Mouse (Mus musculus) layer of hippocampus, adult 2 months (tissue): Measurements from ENCODE around the gene Pdzph1. TPM values are rescaled to one million over a fixed set of nuclear protein-coding genes. Genes with fewer than 3 reads are reported as not detected.

Experiments used
- DNase-seq, 2 experiments: peaks; one replicate each; pipeline ENCODE4 v3.0.0; 2022; ENCODE audit warnings: low spot score in 2 of 2
- H3K27ac ChIP-seq: fragments of 200-600 bp; 2 replicates; pipeline ENCODE4 v1.8.1; 2022
- H3K4me3 ChIP-seq: fragments of 200-600 bp; 2 replicates; pipeline ENCODE4 v1.8.1; 2022; ENCODE audit warnings: mild to moderate bottlenecking
- CTCF ChIP-seq: fragments of 200-600 bp; conservative IDR thresholded peaks from 2 replicates; pipeline ENCODE4 v1.8.1; 2022; ENCODE audit warnings: antibody characterized with exemption, mild to moderate bottlenecking, moderate library complexity
- long read RNA-seq, 2 experiments: library from polyadenylated mRNA; stranded (forward); transcript quantifications; one replicate each; pipeline ENCODE4 v2.0.0; 2021; ENCODE audit warnings: borderline mapping rate in 2 of 2
- total RNA-seq, 2 experiments: library from RNA; stranded (reverse); gene quantifications; 2 replicates each; pipeline ENCODE4 v1.2.3; 2021

The Pdzph1 gene
- 1 to 10 TPM; 2.1 to 2.3 TPM for total RNA-seq
- long read RNA-seq, experiment 1, partial matches to known transcripts: 1 of 1 reads
- long read RNA-seq, experiment 1, other reads (novel, unspliced or antisense): 0 of 1 reads
- long read RNA-seq, experiment 2, partial matches to known transcripts: 1 of 2 reads
- long read RNA-seq, experiment 2, other reads (novel, unspliced or antisense): 1 of 2 reads

DNA sequence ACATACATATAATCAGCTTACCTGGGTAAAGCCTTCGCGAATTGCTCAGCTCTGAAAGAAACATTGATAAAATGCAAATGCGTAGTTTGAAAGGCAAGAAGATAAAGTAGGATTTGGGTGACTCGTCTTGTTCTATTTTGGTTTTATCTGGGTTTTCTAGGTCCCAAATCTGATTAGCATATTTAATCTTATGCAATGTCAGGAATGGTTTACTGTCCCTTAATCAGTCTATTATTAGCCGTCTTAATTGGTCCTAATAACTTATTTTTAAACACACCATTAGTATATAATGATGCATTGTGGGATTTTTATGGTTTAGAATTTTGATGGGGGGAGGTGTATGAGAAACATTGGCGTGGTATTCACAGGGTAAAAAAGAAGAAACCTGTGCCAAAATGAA lies at the start of gene Pdzph1:
Gene Pdzph1, minus strand, starts transcription at position 101 of the 400 bp plus-strand sequence.
- no peak for DNase-seq
- Histone ChIP-seq H3K4me3 (no peak within 1 kb of the TSS), H3K27ac (no peak within 1 kb of the TSS)
- TF ChIP-seq CTCF: no peak

DNA sequence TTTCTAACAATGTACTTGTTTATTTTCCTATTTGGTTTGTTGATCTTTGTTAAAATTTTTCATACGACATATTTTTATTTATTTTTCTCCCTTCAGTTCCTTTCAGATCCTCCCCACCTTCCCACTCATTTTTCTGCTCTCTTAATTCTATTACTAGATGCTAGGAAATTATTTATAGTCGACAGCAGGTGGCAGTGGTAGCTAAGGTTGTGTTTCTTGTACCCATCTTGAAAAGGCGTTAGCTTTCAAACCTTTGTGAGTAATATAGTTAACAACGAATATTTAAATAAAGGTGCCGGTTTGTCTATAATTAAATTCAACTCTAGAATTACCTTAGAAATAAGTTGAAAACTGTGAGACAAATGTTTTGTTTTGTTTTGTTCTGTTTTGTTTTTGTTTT lies 48.6 kb upstream of the Pdzph1 start:
- peak; percentile 26 to 43 for DNase-seq
- Histone ChIP-seq H3K4me3 (no peak overlapping the region), H3K27ac (no peak overlapping the region)
- TF ChIP-seq CTCF: peak; percentile 76

DNA sequence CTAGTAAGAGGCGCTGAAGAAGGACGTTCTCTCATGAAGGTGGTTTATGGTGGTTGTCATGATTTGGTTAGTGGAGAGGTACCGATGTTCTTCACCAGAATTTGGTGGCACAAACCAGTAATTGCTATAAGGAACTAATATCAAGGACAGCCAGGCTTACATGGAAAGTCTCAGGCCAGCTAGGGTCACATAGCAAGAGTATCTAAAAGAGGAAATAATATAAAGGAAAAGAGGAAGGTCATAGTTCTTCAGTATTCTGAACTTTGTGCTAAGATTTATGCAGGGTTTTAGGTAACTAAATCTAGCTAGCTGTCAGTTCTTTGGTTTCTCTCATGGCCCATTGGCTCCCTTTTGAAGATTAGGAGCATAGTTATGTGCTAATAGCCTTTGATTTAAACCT lies 42.3 kb upstream of the Pdzph1 start:
- no peak for TF ChIP-seq CTCF
- no peak overlapping the region for H3K27ac ChIP-seq
- no peak for DNase-seq
- no peak overlapping the region for H3K4me3 ChIP-seq

DNA sequence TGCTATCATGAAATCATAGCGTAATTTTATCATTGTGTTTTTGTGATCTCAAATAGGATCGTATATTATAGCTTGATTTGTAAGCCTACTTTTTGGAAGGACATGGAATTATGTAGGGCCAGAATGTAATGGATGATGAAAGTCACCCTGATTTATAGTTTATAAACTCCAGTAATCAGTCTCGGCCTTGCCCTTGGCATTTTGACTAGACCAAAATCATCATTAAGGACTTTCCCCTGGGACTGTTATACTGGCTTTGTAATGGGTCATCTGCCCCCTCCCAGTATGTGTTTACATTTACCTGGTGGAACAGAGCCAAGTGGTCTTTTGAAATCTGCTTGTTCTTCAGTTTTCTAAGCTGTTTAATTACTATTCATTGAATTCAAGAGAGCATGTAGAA lies 35.2 kb upstream of the Pdzph1 start:
- no peak for TF ChIP-seq CTCF
- H3K27ac ChIP-seq: no peak overlapping the region
- DNase-seq: no peak

DNA sequence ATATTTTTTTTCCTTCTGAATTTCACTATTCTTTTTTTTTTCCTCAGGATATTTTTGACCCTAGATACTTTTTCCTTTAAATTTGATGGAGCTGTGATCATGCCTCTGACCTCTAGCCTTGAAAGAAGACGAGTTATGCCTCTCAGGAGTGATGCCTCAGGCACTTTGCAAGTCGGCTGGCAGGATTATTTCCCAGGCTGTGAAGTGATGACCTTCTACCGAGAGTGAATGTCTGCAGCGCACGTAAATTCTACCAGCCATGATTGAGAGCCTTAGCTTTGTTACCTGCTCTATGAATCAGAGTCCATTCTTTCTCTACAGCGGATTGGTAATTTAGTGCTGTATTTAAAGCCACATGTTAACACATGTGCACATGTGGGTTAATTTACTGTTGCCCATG lies 33.3 kb upstream of the Pdzph1 start:
- Histone ChIP-seq H3K27ac (no peak overlapping the region), H3K4me3 (no peak overlapping the region)
- DNase-seq: no peak
- no peak for TF ChIP-seq CTCF

More for the DNA sequence above, 35.2 kb upstream of the Pdzph1 start:
- H3K4me3 ChIP-seq: no peak overlapping the region

DNA sequence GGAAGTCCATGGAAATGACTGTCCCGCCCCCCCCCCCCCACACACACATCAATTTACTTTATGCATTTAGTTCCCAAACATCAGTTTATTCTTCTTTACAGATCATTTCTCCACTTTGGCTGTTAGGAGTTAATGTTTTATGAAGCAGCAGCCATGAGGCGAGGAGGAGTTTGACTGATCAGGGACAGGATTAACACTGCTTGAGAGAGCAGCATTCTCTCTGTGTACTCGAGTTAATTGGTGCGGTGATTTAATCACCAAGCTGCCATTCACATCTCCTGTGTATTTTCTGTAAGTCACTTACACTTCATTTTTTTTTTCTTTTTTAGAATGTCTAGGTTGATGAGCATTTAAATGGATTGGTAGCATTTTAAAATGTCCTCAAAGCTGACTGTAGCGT lies 32.8 kb upstream of the Pdzph1 start:
- no peak overlapping the region for H3K4me3 ChIP-seq
- H3K27ac ChIP-seq: no peak overlapping the region
- TF ChIP-seq CTCF: no peak
- DNase-seq: no peak

DNA sequence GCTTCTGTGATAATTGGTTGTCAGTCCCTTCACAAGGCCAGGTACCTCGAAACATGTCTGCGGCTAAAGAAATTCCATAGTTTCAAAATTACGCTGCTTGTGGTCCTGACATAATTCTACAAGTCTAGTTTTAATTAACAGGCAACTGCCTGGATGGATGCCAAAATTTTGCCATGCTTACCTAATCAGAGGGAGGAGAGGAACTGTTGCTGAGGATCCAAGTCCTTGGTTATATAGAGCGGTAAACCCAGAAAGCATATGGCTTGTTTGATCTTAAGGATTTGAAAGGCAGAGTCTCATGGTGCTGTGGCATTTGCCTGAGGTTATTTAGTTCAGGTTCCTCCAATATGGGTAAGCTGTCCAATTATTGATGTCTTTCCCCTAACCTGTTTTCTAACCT lies 27.5 kb upstream of the Pdzph1 start:
- Histone ChIP-seq H3K27ac (no peak overlapping the region), H3K4me3 (no peak overlapping the region)
- TF ChIP-seq CTCF: no peak
- no peak for DNase-seq

DNA sequence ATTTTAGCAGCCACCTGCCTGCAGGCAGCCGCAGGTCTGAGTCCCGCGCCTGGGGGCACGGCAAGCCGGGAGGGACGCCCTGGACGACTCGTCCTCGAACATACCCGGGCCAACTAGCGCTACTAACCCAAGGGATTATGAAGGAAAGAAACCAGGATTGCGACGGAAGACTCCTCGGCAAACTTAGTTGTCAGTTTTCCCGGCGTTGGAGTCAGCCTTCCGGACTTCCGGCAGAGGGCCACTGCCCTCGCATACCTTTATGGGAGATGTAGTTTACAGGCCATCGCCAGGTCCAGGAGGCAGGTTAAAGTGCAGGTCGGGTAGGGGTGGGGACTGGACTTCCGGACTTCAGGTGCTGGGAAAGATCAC lies 21.9 kb upstream of the Pdzph1 start, which contains the start of gene Nudt12:
Gene Nudt12, minus strand, starts transcription at position 282 of the 369 bp plus-strand sequence.
- DNase-seq: peak; percentile 40 to 63
- Histone ChIP-seq H3K4me3 (peak within 1 kb of the TSS; percentile 91), H3K27ac (peak within 1 kb of the TSS; percentile 75)
- TF ChIP-seq CTCF: peak; percentile 64

DNA sequence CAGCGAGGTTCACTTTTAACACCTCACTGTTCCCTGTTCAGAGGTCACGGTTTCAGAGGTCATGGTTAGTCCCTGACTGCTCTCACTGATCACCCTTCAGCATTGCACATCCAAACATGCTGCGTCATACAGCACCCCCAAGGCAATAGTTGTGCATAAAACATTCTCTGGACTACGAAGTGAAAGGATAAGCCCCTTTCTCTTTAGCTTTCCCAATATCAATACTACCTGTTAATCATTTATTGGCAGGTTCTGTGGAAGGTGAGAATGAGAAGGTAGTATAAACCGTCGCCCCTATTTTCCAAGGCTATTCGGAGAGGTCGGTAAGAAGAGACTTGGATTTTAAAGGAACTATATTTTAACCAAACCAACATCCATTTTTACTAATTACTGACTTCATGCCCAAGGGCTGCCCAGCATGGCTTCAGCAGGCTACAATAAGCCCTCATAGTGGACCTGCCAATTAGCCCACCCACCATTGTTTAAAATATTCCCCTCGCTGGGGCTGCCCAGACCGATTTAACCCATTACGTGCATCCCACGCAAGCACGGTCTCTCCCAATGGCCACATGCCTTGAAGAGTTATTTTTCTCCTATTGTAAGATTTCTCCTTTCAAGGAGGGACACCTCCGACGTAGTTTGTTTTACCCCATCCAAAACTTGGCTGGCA lies 21.4 kb upstream of the Pdzph1 start:
- peak overlapping the region; percentile 75 for H3K27ac ChIP-seq
- TF ChIP-seq CTCF: no peak
- DNase-seq: no peak
- H3K4me3 ChIP-seq: peak overlapping the region; percentile 91

DNA sequence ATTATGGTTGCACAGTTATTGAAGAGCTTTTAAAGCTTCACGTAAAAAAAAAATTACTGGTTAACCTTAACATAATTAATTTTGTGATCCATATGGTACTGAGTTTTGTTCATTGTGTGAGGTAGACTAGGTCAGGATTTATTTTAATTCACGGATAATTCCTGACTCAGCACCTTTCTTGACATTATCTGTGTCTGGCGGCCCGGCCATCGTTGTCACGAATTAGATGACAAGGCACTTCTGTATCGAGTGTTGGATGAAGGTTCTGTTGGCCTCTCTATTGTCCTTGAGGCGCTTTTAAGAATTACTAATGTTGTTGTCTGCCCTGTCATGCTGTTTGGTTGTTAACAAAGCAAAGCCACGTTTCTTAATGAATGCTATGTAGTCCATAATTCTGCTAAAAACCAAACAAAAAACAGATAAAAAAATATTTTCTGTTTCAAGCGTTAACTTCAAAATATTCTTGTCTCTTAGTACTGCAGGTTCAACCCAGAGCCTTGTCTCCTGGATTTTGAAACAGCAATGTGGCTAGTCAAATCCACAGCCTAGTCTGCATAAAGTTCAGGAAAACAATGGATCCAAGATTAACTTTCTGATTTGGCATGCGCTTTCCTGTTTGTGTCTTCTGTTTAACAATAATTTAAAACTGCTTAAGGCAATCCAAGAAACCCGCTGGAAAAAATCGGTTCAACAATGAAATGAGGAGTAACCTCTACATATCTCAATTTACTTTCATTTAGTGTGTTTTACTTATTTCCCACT lies 20.6 kb upstream of the Pdzph1 start:
- TF ChIP-seq CTCF: no peak
- H3K4me3 ChIP-seq: peak overlapping the region; percentile 91; the same call in 1 of the 2 replicates
- H3K27ac ChIP-seq: no peak overlapping the region
- no peak for DNase-seq

DNA sequence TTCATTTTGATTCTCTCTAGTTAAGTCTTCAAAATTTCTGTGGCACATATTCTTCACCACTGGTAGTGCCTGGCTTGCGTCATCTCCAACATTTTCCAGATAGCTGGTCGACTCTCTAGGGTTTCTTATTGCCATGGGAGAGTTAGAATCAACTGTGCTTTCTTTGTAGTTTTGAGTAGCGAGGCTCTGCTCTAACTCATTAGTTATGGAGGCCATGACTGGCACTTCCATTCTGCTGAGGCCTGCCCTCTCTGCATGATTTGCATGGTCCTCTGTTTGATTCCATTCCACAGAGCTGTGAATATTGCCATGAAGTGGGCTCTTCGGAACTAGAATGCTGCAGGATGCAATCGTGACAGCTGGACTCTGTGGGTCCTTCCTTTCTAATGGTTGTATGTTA lies 17.9 kb downstream of the Pdzph1 start:
- no peak for TF ChIP-seq CTCF
- Histone ChIP-seq H3K4me3 (no peak overlapping the region), H3K27ac (no peak overlapping the region)
- no peak for DNase-seq

DNA sequence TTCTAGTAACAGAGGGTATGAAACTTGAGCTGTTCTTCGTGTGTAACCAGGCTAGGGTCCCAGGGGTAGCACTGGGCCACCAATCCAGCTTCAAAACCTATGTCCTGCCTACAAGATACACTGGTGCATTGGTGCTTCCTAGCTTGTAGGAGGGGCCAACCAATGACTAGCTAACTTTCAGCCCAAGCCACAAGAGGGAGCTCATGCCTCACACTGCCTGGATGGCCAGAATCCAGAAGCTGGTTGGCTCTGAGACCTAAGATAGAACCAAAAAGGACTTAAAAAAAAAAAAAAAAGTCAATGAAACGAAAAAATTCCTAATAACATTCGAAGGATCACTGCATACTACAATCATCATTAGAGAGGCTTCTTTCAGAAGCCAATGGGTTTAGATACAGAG lies 31.3 kb downstream of the Pdzph1 start:
- H3K27ac ChIP-seq: no peak overlapping the region
- peak; percentile 74 for TF ChIP-seq CTCF
- DNase-seq: peak in 1 of 2 experiments; percentile 21
- no peak overlapping the region for H3K4me3 ChIP-seq

DNA sequence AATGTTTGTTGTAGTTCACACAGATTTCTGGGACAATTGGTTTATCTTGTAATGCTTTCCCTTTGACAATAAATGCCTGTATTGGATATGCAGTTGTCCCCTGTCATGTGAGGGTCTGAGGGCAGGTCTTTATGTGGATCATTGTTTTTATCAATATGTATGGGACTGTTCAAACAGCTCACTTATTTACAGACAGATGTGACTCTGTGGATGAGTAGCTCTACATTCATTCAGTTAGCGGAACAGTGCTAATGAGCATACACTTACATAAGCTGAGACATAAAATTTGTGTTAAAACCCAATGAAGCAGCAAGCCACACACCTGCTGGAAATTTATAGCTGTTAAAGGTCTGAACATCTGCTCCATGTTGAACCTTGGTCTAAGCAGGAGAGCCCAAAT lies 34.1 kb downstream of the Pdzph1 start:
- DNase-seq: no peak
- TF ChIP-seq CTCF: no peak
- Histone ChIP-seq H3K27ac (no peak overlapping the region), H3K4me3 (no peak overlapping the region)
